Comparison of ENCODE assay signal across 8 mouse cellular contexts in genomic region chr6:81660478-81661395, GRCm38 (mm10).
DNase-seq lines count a peak whose midpoint lies in the region; ATAC-seq and TF ChIP-seq lines count a peak whose summit lies in the region.

No protein-coding gene starts in this region.

- TF ChIP-seq CTCF in lung, postnatal 0 days (IDR thresholded peaks at IDR 0.05), result no peak

- ATAC-seq in frontal cortex, adult (ENCODE audit: low TSS enrichment), result peak; percentile 90
- no peak for ATAC-seq in activated CD4-positive, CD25-positive, alpha-beta regulatory T cell, adult 4 months
- no peak for ATAC-seq in lung, postnatal 0 days

- no peak overlapping the region for H3K4me2 ChIP-seq in lung, postnatal 0 days (replicated peaks; ENCODE audit: low read depth, low read length)

- H3K9me3 ChIP-seq in lung, postnatal 0 days (ENCODE audit: low read length), result no peaks in the 10 kb centered on the region

- intact Hi-C loops in heart, postnatal 10 days (cut with DNase I), result no loop called here
- intact Hi-C loops in left cerebral cortex, postnatal 4 days (cut with DNase I), result no loop called here

- H3K9ac ChIP-seq in lung, postnatal 0 days (replicated peaks; ENCODE audit: low read depth), result no peak overlapping the region

- no peak for DNase-seq in frontal cortex, postnatal 25 days (ENCODE audit: low spot score in 2 of 2)
- DNase-seq in cerebellum, postnatal 25 days, result peak; percentile 21 to 28
- DNase-seq in heart, postnatal 10 days, result peak; percentile 31
- DNase-seq in left cerebral cortex, postnatal 4 days, result peak; percentile 29
- DNase-seq in c-Kit-positive CD71-positive TER-119-positive erythroid progenitor cells, embryonic 14.5 days (ENCODE audit: low spot score), result no peak
- DNase-seq in lung, postnatal 0 days (ENCODE audit: low spot score), result no peak

- no peak overlapping the region for H3K27ac ChIP-seq in lung, postnatal 0 days (ENCODE audit: low read length)

- H3K4me1 ChIP-seq in lung, postnatal 0 days (ENCODE audit: insufficient read depth, low read depth, low read length), result no peaks in the 10 kb centered on the region

- WGBS in lung, postnatal 0 days, result 50% methylated on average over 17 of the region's 17 CpGs

- H3K4me3 ChIP-seq in lung, postnatal 0 days (ENCODE audit: low read depth, low read length), result no peak overlapping the region

- no peaks in the 10 kb centered on the region for H3K27me3 ChIP-seq in lung, postnatal 0 days (replicated peaks; ENCODE audit: insufficient read depth, low read length)

- H3K36me3 ChIP-seq in lung, postnatal 0 days (ENCODE audit: insufficient read depth, low read length), result no peaks in the 10 kb centered on the region

- TF ChIP-seq EP300 in lung, postnatal 0 days (IDR thresholded peaks at IDR 0.05), result no peak

Comparison
In these comparisons a context has a peak if more than half of its experiments do, and no peak if none do; other contexts are left out.
1. DNase-seq: peak in cerebellum, postnatal 25 days (2 of 2), heart, postnatal 10 days (2 of 2) and left cerebral cortex, postnatal 4 days (single experiment); none in frontal cortex, postnatal 25 days (0 of 2), c-Kit-positive CD71-positive TER-119-positive erythroid progenitor cells, embryonic 14.5 days (single experiment) and lung, postnatal 0 days (single experiment).